Mouse (Mus musculus): ENCODE measurements around the gene Itsn2. TPM values are rescaled to one million over a fixed set of nuclear protein-coding genes. Genes with fewer than 3 reads are reported as not detected.
A peak's percentile ranks its signal among the peaks of the same experiment; 100 is the strongest.
"Not testable (repeated sequence)": the region's sequence is repeated elsewhere in the genome, so short reads cannot be mapped to it uniquely, and the experiment has no call there.

The Itsn2 gene
- polyA plus RNA-seq, 1 experiment from 2014 or later, result 32.6 TPM

- WGBS, result 67% methylated on average over 17 of the region's 17 CpGs
- no peaks in the 10 kb centered on the region for H3K27me3 ChIP-seq (ENCODE audit: insufficient read depth, poor library complexity, severe bottlenecking)
- H3K9me3 ChIP-seq, result no peaks in the 10 kb centered on the region
- H3K4me3 ChIP-seq, result no peak overlapping the region; the same call in 1 of the 2 replicates
- peaks cover 23% of the 10 kb centered on the region for H3K4me1 ChIP-seq
- DNase-seq (ENCODE audit: low spot score), result no peak
- no peaks in the 10 kb centered on the region for H3K36me3 ChIP-seq
- peak overlapping the region; percentile 17; the same call in 1 of the 2 replicates for H3K27ac ChIP-seq
These were observed 127.6 kb downstream of the Itsn2 start for GRCm38 (mm10) chr12:4719762-4720754.

- no peaks in the 10 kb centered on the region for H3K4me1 ChIP-seq
- no peak overlapping the region for H3K4me3 ChIP-seq
- H3K36me3 ChIP-seq, result no peaks in the 10 kb centered on the region
- H3K27me3 ChIP-seq (ENCODE audit: insufficient read depth, poor library complexity, severe bottlenecking), result peaks cover 6% of the 10 kb centered on the region; the same call in 1 of the 2 replicates
- H3K9me3 ChIP-seq, result no peaks in the 10 kb centered on the region
- WGBS, result 83% methylated on average over 3 of the region's 3 CpGs
- H3K27ac ChIP-seq, result no peak overlapping the region
- no peak for DNase-seq (ENCODE audit: low spot score)
These were observed 136.7 kb downstream of the Itsn2 start for GRCm38 (mm10) chr12:4729165-4729564.

- peaks cover 8% of the 10 kb centered on the region; the same call in 1 of the 2 replicates for H3K27me3 ChIP-seq (ENCODE audit: insufficient read depth, poor library complexity, severe bottlenecking)
- no peak overlapping the region for H3K4me3 ChIP-seq
- H3K4me1 ChIP-seq, result no peaks in the 10 kb centered on the region
- WGBS, result 67% methylated on average over 4 of the region's 4 CpGs
- DNase-seq (ENCODE audit: low spot score), result no peak
- no peak overlapping the region for H3K27ac ChIP-seq
- H3K9me3 ChIP-seq, result no peaks in the 10 kb centered on the region
- H3K36me3 ChIP-seq, result no peaks in the 10 kb centered on the region
These were observed 139.2 kb downstream of the Itsn2 start for GRCm38 (mm10) chr12:4731629-4732028.

- WGBS, result 62% methylated on average over 4 of the region's 4 CpGs
- peaks cover 8% of the 10 kb centered on the region; the same call in 1 of the 2 replicates for H3K27me3 ChIP-seq (ENCODE audit: insufficient read depth, poor library complexity, severe bottlenecking)
- no peaks in the 10 kb centered on the region for H3K9me3 ChIP-seq
These were observed 139.9 kb downstream of the Itsn2 start for GRCm38 (mm10) chr12:4732332-4732731.

GRCm38 (mm10) chr12:4738031-4738576 lies 145.7 kb downstream of the Itsn2 start, which contains the start of gene Fam228a:
Gene Fam228a (minus strand): TSS chr12:4738430.
- WGBS, result 85% methylated on average over 18 of the region's 18 CpGs

More at GRCm38 (mm10) chr12:4732332-4732731, 139.9 kb downstream of the Itsn2 start:
- no peak for DNase-seq (ENCODE audit: low spot score)
- Histone ChIP-seq H3K27ac (no peak overlapping the region), H3K4me3 (no peak overlapping the region), H3K4me1 (no peaks in the 10 kb centered on the region), H3K36me3 (no peaks in the 10 kb centered on the region)

GRCm38 (mm10) chr12:4740823-4741222 lies 148.4 kb downstream of the Itsn2 start:
- no peak overlapping the region for H3K4me3 ChIP-seq
- H3K36me3 ChIP-seq, result no peaks in the 10 kb centered on the region
- H3K4me1 ChIP-seq, result no peaks in the 10 kb centered on the region
- WGBS, result 81% methylated on average over 7 of the region's 7 CpGs
- H3K27ac ChIP-seq, result no peak overlapping the region
- H3K9me3 ChIP-seq, result no peaks in the 10 kb centered on the region
- H3K27me3 ChIP-seq (ENCODE audit: insufficient read depth, poor library complexity, severe bottlenecking), result no peaks in the 10 kb centered on the region
- no peak for DNase-seq (ENCODE audit: low spot score)

More at GRCm38 (mm10) chr12:4738031-4738576, 145.7 kb downstream of the Itsn2 start, which contains the start of gene Fam228a:
- no peaks in the 10 kb centered on the region for H3K4me1 ChIP-seq
- no peak within 1 kb of the TSS; the same call in 1 of the 2 replicates for H3K27ac ChIP-seq
- no peaks in the 10 kb centered on the region for H3K36me3 ChIP-seq
- no peak for DNase-seq (ENCODE audit: low spot score)
- peaks cover 8% of the 10 kb centered on the region; the same call in 1 of the 2 replicates for H3K27me3 ChIP-seq (ENCODE audit: insufficient read depth, poor library complexity, severe bottlenecking)
- H3K4me3 ChIP-seq, result no peak within 1 kb of the TSS
- H3K9me3 ChIP-seq, result no peaks in the 10 kb centered on the region

- 79% methylated on average over 3 of the region's 3 CpGs for WGBS
- Histone ChIP-seq H3K9me3 (no peaks in the 10 kb centered on the region), H3K27me3 (ENCODE audit: insufficient read depth, poor library complexity, severe bottlenecking) (no peaks in the 10 kb centered on the region), H3K4me3 (no peak overlapping the region), H3K36me3 (no peaks in the 10 kb centered on the region), H3K4me1 (no peaks in the 10 kb centered on the region), H3K27ac (no peak overlapping the region)
- DNase-seq (ENCODE audit: low spot score), result no peak
These were observed 149.7 kb downstream of the Itsn2 start for GRCm38 (mm10) chr12:4742183-4742582.

- no peak overlapping the region for H3K4me3 ChIP-seq
- no peak for DNase-seq (ENCODE audit: low spot score)
- no peak overlapping the region for H3K27ac ChIP-seq
- H3K9me3 ChIP-seq, result no peaks in the 10 kb centered on the region
- no peaks in the 10 kb centered on the region for H3K27me3 ChIP-seq (ENCODE audit: insufficient read depth, poor library complexity, severe bottlenecking)
- WGBS, result 86% methylated on average over 10 of the region's 10 CpGs
- no peaks in the 10 kb centered on the region for H3K36me3 ChIP-seq
- H3K4me1 ChIP-seq, result no peaks in the 10 kb centered on the region
These were observed 152.0 kb downstream of the Itsn2 start for GRCm38 (mm10) chr12:4744486-4744885.

GRCm38 (mm10) chr12:4754451-4754850 lies 162.0 kb downstream of the Itsn2 start:
- H3K27ac ChIP-seq; H3K4me1 ChIP-seq; DNase-seq (ENCODE audit: low spot score); H3K4me3 ChIP-seq; H3K27me3 ChIP-seq (ENCODE audit: insufficient read depth, poor library complexity, severe bottlenecking); H3K9me3 ChIP-seq; H3K36me3 ChIP-seq: not testable (repeated sequence)
- WGBS, result 85% methylated on average over 4 of the region's 4 CpGs

- H3K4me1 ChIP-seq, result no peaks in the 10 kb centered on the region
- H3K4me3 ChIP-seq, result no peak overlapping the region
- no peak for DNase-seq (ENCODE audit: low spot score)
- no peaks in the 10 kb centered on the region for H3K36me3 ChIP-seq
- H3K27ac ChIP-seq, result no peak overlapping the region
- no peaks in the 10 kb centered on the region for H3K27me3 ChIP-seq (ENCODE audit: insufficient read depth, poor library complexity, severe bottlenecking)
- H3K9me3 ChIP-seq, result no peaks in the 10 kb centered on the region
- WGBS, result 88% methylated on average over 1 of the region's 1 CpGs
These were observed 164.6 kb downstream of the Itsn2 start for GRCm38 (mm10) chr12:4757060-4757459.

All from heart, embryonic 10.5 days (tissue).